Mouse (Mus musculus): ENCODE results near the gene 2410002F23Rik. TPM values are rescaled to one million over a fixed set of nuclear protein-coding genes. Genes with fewer than 3 reads are reported as not detected.

Gene 2410002F23Rik
- polyA plus RNA-seq, 1 experiment from 2014 or later, result 222 TPM

DNA sequence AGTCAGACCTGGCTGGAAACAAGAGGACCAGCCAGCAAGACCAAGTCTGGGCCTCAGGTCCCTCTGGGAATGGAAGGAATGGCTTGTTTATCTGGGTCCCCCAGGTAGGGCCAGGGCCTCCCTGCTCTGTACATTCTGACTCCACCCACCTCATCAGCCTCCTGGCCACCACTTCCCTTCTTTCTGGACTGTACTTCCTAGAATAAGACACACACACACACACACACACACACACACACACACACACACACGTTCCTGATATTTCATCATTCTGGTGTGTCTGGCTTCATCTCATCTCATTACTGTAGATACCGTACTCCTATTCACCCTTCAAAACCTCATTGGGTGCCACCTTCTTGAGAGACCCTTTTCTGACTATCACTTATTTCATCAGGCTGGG is 22.9 kb downstream of the 2410002F23Rik start:
- no peaks in the 10 kb centered on the region for H3K9me3 ChIP-seq
- H3K4me2 ChIP-seq (replicated peaks), result no peak overlapping the region
- H3K9ac ChIP-seq, result no peak overlapping the region
- 92% methylated on average over 2 of the region's 2 CpGs for WGBS
- H3K36me3 ChIP-seq, result no peaks in the 10 kb centered on the region
- ATAC-seq (ENCODE audit: low FRiP score, low read depth), result no peak
- peaks cover 55% of the 10 kb centered on the region for H3K27me3 ChIP-seq
- H3K4me3 ChIP-seq, result no peak overlapping the region
- no peak overlapping the region for H3K27ac ChIP-seq
- no peaks in the 10 kb centered on the region for H3K4me1 ChIP-seq

DNA sequence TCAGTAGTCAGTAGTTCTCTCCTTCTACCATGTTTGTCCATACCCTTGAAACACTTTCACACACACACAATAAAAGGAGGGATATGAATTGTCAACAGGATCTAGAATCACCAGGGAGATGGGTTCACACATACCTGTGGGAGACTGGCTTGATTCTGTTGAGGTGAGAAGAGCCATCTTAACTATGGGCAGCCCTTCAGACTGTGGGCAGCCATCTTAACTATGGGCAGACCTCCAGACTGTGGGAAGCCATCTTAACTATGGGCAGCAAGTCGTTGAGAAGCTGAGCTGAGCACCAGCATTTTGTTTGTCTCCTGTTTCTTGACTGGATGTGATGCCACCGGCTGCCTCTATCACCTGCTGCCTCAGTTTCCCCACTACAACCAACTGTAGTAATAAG is 24.8 kb downstream of the 2410002F23Rik start:
- Histone ChIP-seq H3K27ac (no peak overlapping the region), H3K36me3 (no peaks in the 10 kb centered on the region), H3K4me3 (no peak overlapping the region), H3K9ac (no peak overlapping the region), H3K9me3 (no peaks in the 10 kb centered on the region; the same call in 1 of the 2 replicates), H3K4me1 (no peaks in the 10 kb centered on the region), H3K27me3 (peaks cover 62% of the 10 kb centered on the region), H3K4me2 (replicated peaks) (no peak overlapping the region)
- ATAC-seq (ENCODE audit: low FRiP score, low read depth), result no peak
- 68% methylated on average over 2 of the region's 2 CpGs for WGBS

DNA sequence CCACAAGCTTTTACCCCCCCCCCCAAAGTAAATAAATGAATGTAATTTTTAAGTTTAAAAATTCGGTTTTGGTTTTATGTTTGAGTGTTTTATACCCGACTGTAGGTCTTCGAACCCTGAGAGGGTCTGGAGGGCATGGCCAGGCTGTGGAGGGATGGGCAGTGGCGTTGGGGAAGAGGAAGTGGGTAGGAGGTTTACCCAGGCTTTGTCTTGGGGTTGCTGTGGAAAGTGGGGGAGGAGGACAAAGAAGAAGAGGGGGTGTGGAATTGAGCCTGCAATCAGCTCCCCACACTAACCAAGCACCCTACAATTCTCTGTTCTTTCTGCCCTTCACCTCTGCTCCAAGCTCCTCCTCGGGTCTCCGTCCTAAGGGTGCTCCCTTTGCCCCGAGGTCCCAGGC is 26.0 kb downstream of the 2410002F23Rik start:
- 94% methylated on average over 7 of the region's 7 CpGs for WGBS

DNA sequence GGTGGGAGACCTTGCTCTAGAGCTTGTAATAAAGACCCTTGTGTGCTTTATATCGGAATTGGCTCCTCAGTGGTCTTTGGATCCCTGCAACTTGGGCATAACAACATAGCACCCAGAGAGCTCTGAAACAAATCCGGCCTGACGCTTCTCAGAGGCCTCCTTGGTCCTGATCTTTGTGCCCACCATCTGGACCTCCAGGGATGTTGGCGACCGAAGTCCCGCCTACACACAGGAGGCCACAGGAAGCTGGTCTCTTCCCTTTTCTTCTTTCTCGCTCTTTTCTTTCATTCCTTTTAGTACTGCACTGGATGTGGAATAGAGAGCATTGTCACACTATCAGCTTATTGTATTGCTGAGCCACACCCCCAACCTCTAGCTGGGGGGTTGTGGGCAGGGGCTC is 26.9 kb downstream of the 2410002F23Rik start:
- ATAC-seq (ENCODE audit: low FRiP score, low read depth), result no peak
- Histone ChIP-seq H3K36me3 (no peaks in the 10 kb centered on the region), H3K4me2 (replicated peaks) (no peak overlapping the region), H3K4me1 (no peaks in the 10 kb centered on the region), H3K9ac (no peak overlapping the region), H3K4me3 (no peak overlapping the region), H3K27ac (no peak overlapping the region), H3K27me3 (peaks cover 48% of the 10 kb centered on the region), H3K9me3 (peaks cover 5% of the 10 kb centered on the region; the same call in 1 of the 2 replicates)
- WGBS, result 73% methylated on average over 7 of the region's 7 CpGs

More for the DNA sequence above, 26.0 kb downstream of the 2410002F23Rik start:
- Histone ChIP-seq H3K27ac (no peak overlapping the region), H3K27me3 (peaks cover 57% of the 10 kb centered on the region), H3K9ac (no peak overlapping the region), H3K4me3 (no peak overlapping the region), H3K4me1 (no peaks in the 10 kb centered on the region), H3K4me2 (replicated peaks) (no peak overlapping the region), H3K9me3 (no peaks in the 10 kb centered on the region; the same call in 1 of the 2 replicates), H3K36me3 (no peaks in the 10 kb centered on the region)
- no peak for ATAC-seq (ENCODE audit: low FRiP score, low read depth)

DNA sequence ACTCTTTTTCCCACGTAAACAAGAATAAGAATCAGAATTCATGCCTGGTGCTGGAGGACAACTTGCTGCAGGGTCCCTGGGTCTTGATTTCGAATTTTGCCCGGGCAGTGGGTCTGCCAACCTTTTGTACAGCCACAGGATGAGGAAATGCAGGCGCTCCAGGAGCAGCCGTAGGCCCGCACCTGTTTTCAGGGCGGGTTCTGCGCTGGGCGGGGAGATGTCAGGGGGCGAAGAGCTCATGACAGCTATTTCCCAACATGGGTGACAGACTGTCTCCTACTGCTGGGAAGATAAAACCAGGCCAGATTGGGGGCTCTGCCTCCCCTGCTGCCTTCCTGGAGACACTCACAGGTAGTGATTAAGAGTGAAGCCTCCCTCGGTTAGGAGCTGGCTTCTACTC is 27.6 kb downstream of the 2410002F23Rik start:
- Histone ChIP-seq H3K36me3 (no peaks in the 10 kb centered on the region), H3K4me1 (no peaks in the 10 kb centered on the region), H3K27me3 (peaks cover 44% of the 10 kb centered on the region), H3K9ac (no peak overlapping the region), H3K4me3 (no peak overlapping the region), H3K27ac (no peak overlapping the region), H3K4me2 (replicated peaks) (no peak overlapping the region), H3K9me3 (peaks cover 5% of the 10 kb centered on the region; the same call in 1 of the 2 replicates)
- WGBS, result 41% methylated on average over 11 of the region's 11 CpGs
- no peak for ATAC-seq (ENCODE audit: low FRiP score, low read depth)

DNA sequence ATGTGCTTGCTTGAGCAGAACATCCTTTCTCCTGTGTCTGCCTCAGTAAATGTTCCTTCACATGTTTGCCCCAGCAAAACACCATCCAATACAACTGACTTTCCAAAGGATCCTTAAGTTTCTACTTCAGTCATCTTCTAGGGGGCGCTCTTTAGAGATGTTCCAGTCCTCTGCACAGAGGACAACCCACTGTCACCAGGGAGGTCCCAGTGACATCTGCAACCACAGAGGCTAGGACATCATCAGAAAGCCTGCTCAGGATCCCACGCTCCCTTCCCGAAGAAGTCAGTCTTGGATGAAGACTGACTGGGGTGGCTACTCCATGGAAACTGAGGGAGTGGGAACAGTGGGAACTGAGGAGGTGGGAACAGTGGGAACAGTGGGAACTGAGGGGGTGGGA is 29.0 kb downstream of the 2410002F23Rik start:
- WGBS, result 81% methylated on average over 3 of the region's 3 CpGs
- no peak for ATAC-seq (ENCODE audit: low FRiP score, low read depth)
- Histone ChIP-seq H3K36me3 (no peaks in the 10 kb centered on the region), H3K9ac (no peak overlapping the region), H3K9me3 (peaks cover 5% of the 10 kb centered on the region; the same call in 1 of the 2 replicates), H3K27ac (no peak overlapping the region), H3K4me1 (no peaks in the 10 kb centered on the region), H3K27me3 (peaks cover 45% of the 10 kb centered on the region), H3K4me2 (replicated peaks) (no peak overlapping the region), H3K4me3 (no peak overlapping the region)

DNA sequence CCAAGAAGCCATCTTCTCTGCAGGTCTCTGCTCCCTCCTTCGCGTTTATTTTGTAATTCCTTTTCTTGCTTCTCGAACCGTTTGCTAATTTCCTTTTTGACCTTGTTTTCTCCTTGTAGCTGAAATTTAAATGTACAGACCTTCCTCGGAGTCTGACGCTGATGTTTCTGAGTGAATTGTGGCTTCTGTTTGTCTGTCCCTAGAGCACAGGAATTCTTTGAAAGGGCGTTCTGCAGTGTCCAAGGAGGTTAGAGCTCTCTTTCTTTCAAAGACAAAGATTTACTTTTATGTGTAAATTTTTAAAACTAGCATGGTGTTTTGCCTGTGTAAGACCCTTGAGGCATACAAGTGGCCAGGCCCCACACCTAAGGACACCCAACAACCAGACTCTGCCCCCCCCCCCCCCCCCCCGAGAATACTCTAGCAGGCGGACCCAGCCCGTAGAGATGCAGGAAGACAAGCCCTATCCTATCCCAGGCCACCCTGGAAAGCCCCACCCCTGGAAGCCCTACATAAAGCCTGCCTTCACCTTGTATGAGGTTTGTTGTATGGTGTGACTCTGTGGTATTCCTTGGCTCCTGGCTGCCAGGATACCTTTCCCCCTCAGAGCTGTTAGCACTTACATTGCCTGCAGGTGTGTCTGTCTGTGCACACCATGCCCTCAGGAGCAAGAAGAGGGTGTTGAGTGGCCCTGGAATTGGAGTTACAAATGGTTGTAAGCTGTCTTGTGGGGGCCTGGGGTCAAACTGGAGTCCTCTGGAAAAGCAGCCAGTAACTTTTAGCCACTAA is 30.1 kb downstream of the 2410002F23Rik start:
- H3K9ac ChIP-seq, result no peak overlapping the region
- no peak overlapping the region for H3K4me2 ChIP-seq (replicated peaks)
- peaks cover 50% of the 10 kb centered on the region for H3K27me3 ChIP-seq
- H3K27ac ChIP-seq, result no peak overlapping the region
- no peaks in the 10 kb centered on the region for H3K36me3 ChIP-seq
- ATAC-seq (ENCODE audit: low FRiP score, low read depth), result no peak
- H3K4me3 ChIP-seq, result no peak overlapping the region
- H3K9me3 ChIP-seq, result peaks cover 5% of the 10 kb centered on the region; the same call in 1 of the 2 replicates
- 73% methylated on average over 10 of the region's 10 CpGs for WGBS
- H3K4me1 ChIP-seq, result no peaks in the 10 kb centered on the region

DNA sequence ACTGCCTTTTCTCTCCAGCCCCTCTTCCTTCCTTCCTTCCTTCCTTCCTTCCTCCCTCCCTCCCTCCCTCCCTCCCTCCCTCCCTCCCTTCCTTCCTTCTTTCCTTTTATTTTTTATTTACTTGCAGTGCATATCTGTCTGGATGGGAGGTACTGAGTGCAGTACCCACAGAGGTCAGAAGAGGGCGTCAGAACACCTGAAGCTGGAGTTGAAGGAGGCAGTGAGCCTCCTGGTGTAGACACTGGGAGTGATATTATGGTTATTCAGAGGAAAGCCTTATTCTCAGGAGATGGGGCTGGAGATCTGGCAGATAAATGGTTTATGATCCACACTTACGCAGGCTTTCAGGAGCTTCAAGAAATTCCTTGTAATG is 30.7 kb downstream of the 2410002F23Rik start:
- no peak overlapping the region for H3K9ac ChIP-seq
- H3K4me1 ChIP-seq, result no peaks in the 10 kb centered on the region
- H3K4me2 ChIP-seq (replicated peaks), result no peak overlapping the region
- peaks cover 50% of the 10 kb centered on the region for H3K27me3 ChIP-seq
- ATAC-seq (ENCODE audit: low FRiP score, low read depth), result no peak
- peaks cover 5% of the 10 kb centered on the region; the same call in 1 of the 2 replicates for H3K9me3 ChIP-seq
- WGBS, result 48% methylated on average over 2 of the region's 2 CpGs
- H3K4me3 ChIP-seq, result no peak overlapping the region
- no peaks in the 10 kb centered on the region for H3K36me3 ChIP-seq
- H3K27ac ChIP-seq, result no peak overlapping the region

DNA sequence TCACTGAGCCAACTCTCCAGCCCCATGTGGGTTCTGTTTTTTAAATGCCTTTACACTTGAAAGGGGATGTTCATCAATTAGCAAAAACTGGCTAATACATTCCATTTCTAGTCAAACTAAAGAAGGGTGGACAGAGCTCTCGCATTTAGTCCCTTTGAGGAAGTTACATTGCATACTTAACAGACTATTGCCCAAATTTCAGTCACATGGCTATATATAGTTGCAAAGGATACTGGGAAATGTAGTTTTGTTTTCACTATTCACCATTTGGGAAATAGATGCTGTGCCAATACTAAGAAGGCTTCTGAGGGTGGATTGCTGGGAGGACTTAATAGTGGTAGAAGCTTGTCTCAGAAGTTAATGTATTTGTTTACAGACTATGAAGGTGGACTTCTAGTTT is 34.4 kb downstream of the 2410002F23Rik start:
- 63% methylated on average over 1 of the region's 1 CpGs for WGBS
- H3K27ac ChIP-seq, result no peak overlapping the region
- no peak overlapping the region for H3K4me3 ChIP-seq
- H3K27me3 ChIP-seq, result peaks cover 15% of the 10 kb centered on the region
- H3K9ac ChIP-seq, result no peak overlapping the region
- no peak for ATAC-seq (ENCODE audit: low FRiP score, low read depth)
- H3K4me2 ChIP-seq (replicated peaks), result no peak overlapping the region
- no peaks in the 10 kb centered on the region for H3K4me1 ChIP-seq
- peaks cover 5% of the 10 kb centered on the region; the same call in 1 of the 2 replicates for H3K9me3 ChIP-seq
- H3K36me3 ChIP-seq, result no peaks in the 10 kb centered on the region

DNA sequence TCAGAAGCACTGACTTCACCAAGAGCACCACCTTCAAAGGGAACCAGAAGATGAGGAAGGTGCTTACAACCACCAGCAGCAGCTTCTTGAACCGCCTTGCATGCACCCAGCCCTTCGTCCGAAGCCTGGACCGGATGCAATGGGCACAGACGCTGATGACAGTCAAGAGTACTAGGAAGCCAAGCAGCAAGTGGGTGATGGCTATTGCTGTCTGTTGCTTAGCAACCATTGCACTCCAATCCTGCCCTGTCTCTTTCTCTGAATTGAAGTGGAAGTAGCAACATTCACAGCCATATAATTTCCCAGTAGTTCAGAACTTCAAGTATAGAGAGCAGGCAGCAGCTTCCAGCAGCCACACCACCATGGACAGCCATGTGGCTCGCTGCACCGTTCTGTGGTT is 35.1 kb downstream of the 2410002F23Rik start:
- H3K4me2 ChIP-seq (replicated peaks), result no peak overlapping the region
- peaks cover 12% of the 10 kb centered on the region; the same call in 1 of the 2 replicates for H3K27me3 ChIP-seq
- H3K27ac ChIP-seq, result no peak overlapping the region
- ATAC-seq (ENCODE audit: low FRiP score, low read depth), result no peak
- no peak overlapping the region for H3K4me3 ChIP-seq
- H3K4me1 ChIP-seq, result no peaks in the 10 kb centered on the region
- peaks cover 5% of the 10 kb centered on the region; the same call in 1 of the 2 replicates for H3K9me3 ChIP-seq
- 80% methylated on average over 7 of the region's 7 CpGs for WGBS
- H3K36me3 ChIP-seq, result no peaks in the 10 kb centered on the region
- H3K9ac ChIP-seq, result no peak overlapping the region

DNA sequence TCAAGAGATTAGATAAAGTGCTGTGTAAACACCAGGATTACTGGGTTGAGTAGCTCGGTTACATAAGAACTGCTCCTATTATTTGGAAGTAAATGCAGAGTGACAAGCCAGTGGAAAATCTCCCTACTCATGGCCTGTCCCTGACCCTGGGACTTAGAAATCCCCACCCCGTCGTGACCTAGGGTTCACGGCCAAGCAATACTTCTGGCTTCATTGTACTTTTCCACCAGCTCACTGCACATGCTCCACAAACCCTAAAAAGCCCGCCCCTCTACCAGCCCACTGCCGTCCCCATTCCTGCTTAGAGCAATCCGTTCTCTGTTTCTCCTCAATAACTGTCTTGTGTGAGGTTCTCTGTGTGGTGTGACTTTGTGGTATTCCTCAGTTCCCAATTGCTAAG is 41.2 kb downstream of the 2410002F23Rik start:
- H3K27ac ChIP-seq, result no peak overlapping the region
- 0 out of 2 replicates have a peak, but pooled peaks cover 2% of the 10 kb centered on the region for H3K27me3 ChIP-seq
- ATAC-seq (ENCODE audit: low FRiP score, low read depth), result no peak
- H3K9me3 ChIP-seq, result no peaks in the 10 kb centered on the region
- no peaks in the 10 kb centered on the region for H3K36me3 ChIP-seq
- H3K4me2 ChIP-seq (replicated peaks), result no peak overlapping the region
- 75% methylated on average over 7 of the region's 7 CpGs for WGBS
- no peak overlapping the region for H3K4me3 ChIP-seq
- H3K9ac ChIP-seq, result no peak overlapping the region
- H3K4me1 ChIP-seq, result no peaks in the 10 kb centered on the region

DNA sequence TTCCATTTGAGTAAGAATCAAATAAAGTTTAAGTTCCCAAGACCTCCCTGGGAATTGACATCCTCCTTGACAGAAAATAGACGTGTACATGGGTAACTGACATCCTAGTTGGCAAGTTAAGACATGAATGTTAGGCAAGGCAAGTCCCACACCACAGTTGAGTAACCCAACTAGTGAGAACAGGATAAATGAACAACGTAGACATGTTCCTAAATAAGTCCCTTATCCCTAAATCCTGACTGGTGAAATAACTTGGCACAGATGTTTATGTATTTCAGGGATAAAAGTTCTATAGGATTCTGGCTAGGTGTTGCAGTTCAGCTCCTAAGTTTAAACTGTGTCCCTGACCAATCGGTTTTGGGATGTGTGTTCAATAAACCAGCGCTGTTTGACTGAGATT is 44.5 kb downstream of the 2410002F23Rik start:
- Histone ChIP-seq H3K27ac (no peak overlapping the region), H3K4me1 (no peaks in the 10 kb centered on the region), H3K4me2 (replicated peaks) (no peak overlapping the region), H3K9ac (no peak overlapping the region), H3K4me3 (no peak overlapping the region), H3K27me3 (0 out of 2 replicates have a peak, but pooled peaks cover 2% of the 10 kb centered on the region), H3K9me3 (no peaks in the 10 kb centered on the region), H3K36me3 (no peaks in the 10 kb centered on the region)
- 77% methylated on average over 4 of the region's 4 CpGs for WGBS
- no peak for ATAC-seq (ENCODE audit: low FRiP score, low read depth)

DNA sequence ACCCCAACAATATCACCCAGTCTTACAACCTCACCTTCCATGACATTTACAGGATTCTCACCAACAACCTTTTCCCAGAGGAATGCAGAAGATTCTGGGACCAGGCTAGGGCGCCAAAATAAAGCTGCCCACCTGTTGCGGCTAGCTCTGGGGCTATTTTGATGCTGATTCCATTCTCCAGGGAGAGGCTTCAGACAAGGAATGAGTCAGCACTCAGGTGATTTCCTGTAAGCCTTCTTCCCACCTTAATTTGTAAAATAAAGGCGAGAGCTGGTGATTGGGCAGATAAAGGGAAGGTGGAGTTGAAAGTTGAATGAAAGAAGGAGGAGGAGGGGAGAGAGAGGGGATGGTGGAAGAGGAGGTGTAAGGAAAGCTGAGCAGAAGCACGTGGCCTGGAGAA is 44.9 kb downstream of the 2410002F23Rik start:
- WGBS, result 58% methylated on average over 4 of the region's 4 CpGs
- H3K4me3 ChIP-seq, result no peak overlapping the region
- no peak for ATAC-seq (ENCODE audit: low FRiP score, low read depth)
- H3K27me3 ChIP-seq, result 0 out of 2 replicates have a peak, but pooled peaks cover 2% of the 10 kb centered on the region
- no peaks in the 10 kb centered on the region for H3K9me3 ChIP-seq
- no peak overlapping the region for H3K9ac ChIP-seq
- no peaks in the 10 kb centered on the region for H3K4me1 ChIP-seq
- no peaks in the 10 kb centered on the region for H3K36me3 ChIP-seq
- no peak overlapping the region for H3K27ac ChIP-seq
- H3K4me2 ChIP-seq (replicated peaks), result no peak overlapping the region
